Mouse (Mus musculus) liver, embryonic 13.5 days (tissue): Measurements from ENCODE around the gene Odf3. TPM values are rescaled to one million over a fixed set of nuclear protein-coding genes. Genes with fewer than 3 reads are reported as not detected.

ENCODE experiments used
- ATAC-seq: fragments of 200-750 bp; cut with Nextera tagmentation; 2 replicates; pipeline ENCODE4 v1.8.0; 2017; ENCODE audit warnings: low read depth, mild to moderate bottlenecking, moderate number of reproducible peaks, moderate library complexity
- DNase-seq: peaks from one replicate; pipeline ENCODE4 v3.0.0; 2022
- H3K27ac ChIP-seq: fragments of 300-500 bp; sonication (generic); 2 replicates; pipeline ENCODE4 v1.5.1; 2015; ENCODE audit warnings: moderate library complexity, mild to moderate bottlenecking, inconsistent platforms
- H3K27me3 ChIP-seq: fragments of 300-500 bp; sonication (generic); 2 replicates; pipeline ENCODE4 v1.6.1; 2015; ENCODE audit warnings: mild to moderate bottlenecking, inconsistent platforms
- H3K36me3 ChIP-seq: fragments of 300-500 bp; sonication (generic); 2 replicates; pipeline ENCODE4 v1.6.1; 2015; ENCODE audit warnings: mild to moderate bottlenecking, inconsistent platforms
- H3K4me1 ChIP-seq: fragments of 300-500 bp; sonication (generic); replicated peaks from 2 replicates; pipeline ENCODE4 v1.6.1; 2015; ENCODE audit warnings: inconsistent platforms
- H3K4me2 ChIP-seq: fragments of 300-500 bp; sonication (generic); 2 replicates; pipeline ENCODE4 v1.6.1; 2015; ENCODE audit warnings: inconsistent platforms, mild to moderate bottlenecking, moderate library complexity
- H3K4me3 ChIP-seq: fragments of 300-500 bp; sonication (generic); replicated peaks from 2 replicates; pipeline ENCODE4 v1.5.1; 2015; ENCODE audit warnings: mild to moderate bottlenecking, inconsistent platforms
- H3K9ac ChIP-seq: fragments of 300-500 bp; sonication (generic); 2 replicates; pipeline ENCODE4 v1.6.1; 2015; ENCODE audit warnings: mild to moderate bottlenecking, inconsistent platforms
- H3K9me3 ChIP-seq: fragments of 300-500 bp; sonication (generic); replicated peaks from 2 replicates; pipeline ENCODE4 v1.6.1; 2016; ENCODE audit warnings: inconsistent platforms
- WGBS: fragments of 180-500 bp; shearing (Covaris S2); methylation state at CpG from one replicate; pipeline ENCODE4 v1.1.7; 2015; ENCODE audit not compliant: insufficient replicate concordance; 5-methylcytosine and 5-hydroxymethylcytosine counted together
- polyA plus RNA-seq: library from polyadenylated mRNA; unstranded; fragments of >200 nt; fragmentation: Nextera tagmentation; extraction: Ambion mirVana; gene quantifications from 2 replicates; pipeline ENCODE4 v1.2.1, GENCODE M21; 2015

Gene Odf3
- polyA plus RNA-seq, 1 experiment from 2014 or later, result not detected

DNA sequence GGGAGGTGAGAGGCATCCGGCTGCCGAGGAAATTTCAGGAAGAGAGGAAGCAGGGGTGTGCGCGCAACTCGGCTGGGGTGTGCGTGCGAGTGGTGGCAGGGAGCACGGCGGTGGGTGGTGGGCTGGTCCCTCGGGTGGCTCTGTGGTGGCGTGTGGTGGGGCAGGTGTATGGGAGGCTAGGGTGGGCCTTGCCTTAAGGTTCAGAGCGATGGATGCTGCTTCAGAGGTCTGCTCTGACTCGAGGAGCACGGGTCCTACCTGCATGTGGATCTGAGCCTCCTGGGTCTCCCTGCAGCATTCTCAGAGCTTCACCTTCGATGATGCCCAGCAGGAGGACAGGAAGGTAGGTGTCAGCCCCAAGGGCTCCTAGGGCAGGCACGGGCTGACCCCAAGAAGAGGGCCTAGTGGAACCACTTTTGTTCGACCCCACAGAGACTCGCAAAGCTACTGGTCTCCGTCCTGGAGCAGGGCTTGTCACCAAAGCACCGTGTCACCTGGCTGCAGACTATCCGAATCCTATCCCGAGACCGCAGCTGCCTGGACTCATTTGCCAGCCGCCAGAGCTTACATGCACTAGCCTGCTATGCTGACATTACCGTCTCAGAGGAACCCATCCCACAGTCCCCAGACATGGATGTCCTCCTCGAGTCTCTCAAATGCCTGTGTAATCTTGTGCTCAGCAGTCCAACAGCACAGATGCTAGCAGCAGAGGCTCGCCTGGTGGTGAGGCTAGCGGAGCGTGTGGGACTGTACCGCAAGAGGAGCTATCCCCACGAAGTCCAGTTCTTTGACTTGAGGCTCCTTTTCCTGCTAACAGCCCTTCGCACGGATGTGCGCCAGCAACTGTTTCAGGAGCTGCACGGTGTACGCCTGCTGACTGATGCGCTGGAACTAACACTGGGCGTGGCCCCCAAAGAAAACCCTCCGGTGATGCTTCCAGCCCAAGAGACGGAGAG lies 10.2 kb downstream of the Odf3 start, which contains the start of gene Bet1l:
Gene Bet1l (minus strand): TSS at position 28 of the 956 bp plus-strand sequence.
- 28% methylated on average over 40 of the region's 40 CpGs for WGBS
- Histone ChIP-seq H3K4me3 (peak within 1 kb of the TSS; percentile 89), H3K4me1 (peaks cover 47% of the 10 kb centered on the region), H3K27ac (peak within 1 kb of the TSS; percentile 99), H3K9me3 (no peaks in the 10 kb centered on the region), H3K9ac (peak within 1 kb of the TSS; percentile 93), H3K36me3 (peaks cover 64% of the 10 kb centered on the region), H3K27me3 (no peaks in the 10 kb centered on the region), H3K4me2 (peak within 1 kb of the TSS; percentile 97)
- ATAC-seq (peak; percentile 29), DNase-seq (no peak)

DNA sequence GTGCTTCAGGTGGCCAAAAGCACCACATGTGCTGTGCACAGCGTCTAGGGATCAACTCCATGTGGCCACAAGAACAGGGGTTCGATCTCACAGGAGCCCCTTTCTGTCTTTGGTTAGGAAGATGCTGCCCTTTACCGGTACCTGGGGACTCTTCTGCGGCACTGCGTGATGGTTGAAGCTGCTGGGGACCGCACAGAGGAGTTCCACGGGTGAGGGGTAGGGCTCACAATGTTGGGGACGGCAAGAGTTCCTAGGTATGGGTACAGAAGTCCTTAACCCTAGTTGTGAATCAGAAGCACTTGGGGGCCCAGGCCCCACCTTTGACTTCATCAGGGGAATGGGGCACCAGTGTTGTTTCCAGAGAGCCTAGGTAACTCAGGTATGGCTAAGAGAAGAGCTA lies 11.1 kb downstream of the Odf3 start:
- H3K9ac ChIP-seq, result peak overlapping the region; percentile 93
- H3K27me3 ChIP-seq, result no peaks in the 10 kb centered on the region
- ATAC-seq (no peak), DNase-seq (no peak)
- peak overlapping the region; percentile 97 for H3K4me2 ChIP-seq
- WGBS, result 88% methylated on average over 8 of the region's 8 CpGs
- H3K27ac ChIP-seq, result peak overlapping the region; percentile 99
- peaks cover 64% of the 10 kb centered on the region for H3K36me3 ChIP-seq
- peak overlapping the region; percentile 89 for H3K4me3 ChIP-seq
- no peaks in the 10 kb centered on the region for H3K9me3 ChIP-seq
- peaks cover 41% of the 10 kb centered on the region for H3K4me1 ChIP-seq

DNA sequence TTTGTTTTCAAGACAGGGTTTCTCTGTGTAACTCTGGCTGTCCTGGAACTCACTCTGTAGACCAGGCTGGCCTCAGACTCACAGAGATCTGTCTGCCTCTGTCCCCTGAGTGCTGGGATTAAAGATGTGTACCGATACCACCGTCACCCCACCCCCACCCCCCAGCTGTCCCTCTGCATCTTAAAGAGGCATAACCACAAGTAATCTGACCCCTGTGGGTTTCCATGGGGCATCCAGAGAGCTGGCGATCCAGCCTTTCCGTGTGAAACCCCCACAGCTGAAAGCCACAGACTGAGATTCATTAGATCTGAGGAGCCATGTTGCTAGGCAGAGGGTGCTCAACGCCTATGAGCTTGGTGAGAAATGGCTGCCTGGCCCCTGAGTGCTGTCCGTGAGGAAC lies 12.4 kb downstream of the Odf3 start:
- no peak overlapping the region for H3K4me3 ChIP-seq
- 67% methylated on average over 6 of the region's 6 CpGs for WGBS
- no peak for ATAC-seq
- DNase-seq, result no peak
- peaks cover 65% of the 10 kb centered on the region for H3K36me3 ChIP-seq
- H3K4me2 ChIP-seq, result no peak overlapping the region
- H3K4me1 ChIP-seq, result peaks cover 28% of the 10 kb centered on the region
- H3K9me3 ChIP-seq, result no peaks in the 10 kb centered on the region
- H3K9ac ChIP-seq, result no peak overlapping the region
- no peaks in the 10 kb centered on the region for H3K27me3 ChIP-seq
- no peak overlapping the region for H3K27ac ChIP-seq

DNA sequence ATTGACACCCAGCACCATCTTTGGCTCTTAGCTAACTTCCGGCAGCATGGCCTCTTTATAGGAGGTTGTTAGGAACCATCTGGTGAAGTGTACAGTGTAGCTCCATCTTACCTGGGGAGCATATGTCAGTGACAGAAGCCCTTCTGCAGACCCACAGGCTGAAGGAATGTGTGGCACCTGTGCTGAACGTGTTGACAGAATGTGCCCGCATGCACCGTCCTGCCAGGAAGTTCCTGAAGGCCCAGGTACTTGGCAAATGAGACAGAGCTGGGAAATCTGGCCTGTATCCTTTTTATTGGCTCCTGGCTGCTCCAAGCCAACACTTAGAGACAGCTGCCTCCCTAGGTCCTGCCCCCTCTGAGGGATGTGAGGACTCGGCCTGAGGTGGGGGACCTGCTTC lies 13.1 kb downstream of the Odf3 start:
- no peaks in the 10 kb centered on the region for H3K9me3 ChIP-seq
- no peaks in the 10 kb centered on the region for H3K27me3 ChIP-seq
- DNase-seq (no peak), ATAC-seq (no peak)
- peaks cover 71% of the 10 kb centered on the region for H3K36me3 ChIP-seq
- no peak overlapping the region for H3K27ac ChIP-seq
- WGBS, result 84% methylated on average over 5 of the region's 5 CpGs
- no peak overlapping the region for H3K4me2 ChIP-seq
- H3K4me3 ChIP-seq, result no peak overlapping the region
- no peak overlapping the region for H3K9ac ChIP-seq
- peaks cover 21% of the 10 kb centered on the region for H3K4me1 ChIP-seq

DNA sequence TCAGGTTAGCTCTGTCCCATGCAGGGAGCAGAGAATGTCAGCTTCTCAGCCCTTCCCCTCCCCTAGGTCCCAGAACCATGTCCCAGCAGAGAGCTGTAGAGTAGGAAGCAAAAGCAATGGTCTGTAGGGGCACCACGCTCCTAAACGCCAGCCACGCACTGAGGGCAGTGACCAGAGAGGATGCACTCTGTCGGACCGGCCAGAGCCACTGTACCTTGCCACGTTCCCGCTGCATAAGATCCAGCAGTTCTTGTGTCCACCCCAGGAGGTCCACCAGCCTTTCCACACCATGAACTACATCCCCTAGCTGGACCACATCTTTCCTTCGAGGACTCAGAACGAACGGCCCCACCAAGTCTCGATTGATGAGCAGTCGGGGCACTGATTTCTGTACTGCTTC lies 17.2 kb downstream of the Odf3 start:
- no peak for ATAC-seq
- H3K36me3 ChIP-seq, result peaks cover 83% of the 10 kb centered on the region
- no peak overlapping the region for H3K9ac ChIP-seq
- no peak overlapping the region for H3K4me2 ChIP-seq
- H3K4me1 ChIP-seq, result no peaks in the 10 kb centered on the region
- no peak overlapping the region for H3K4me3 ChIP-seq
- H3K27ac ChIP-seq, result no peak overlapping the region
- DNase-seq, result no peak
- H3K9me3 ChIP-seq, result no peaks in the 10 kb centered on the region
- 85% methylated on average over 12 of the region's 12 CpGs for WGBS
- no peaks in the 10 kb centered on the region for H3K27me3 ChIP-seq

DNA sequence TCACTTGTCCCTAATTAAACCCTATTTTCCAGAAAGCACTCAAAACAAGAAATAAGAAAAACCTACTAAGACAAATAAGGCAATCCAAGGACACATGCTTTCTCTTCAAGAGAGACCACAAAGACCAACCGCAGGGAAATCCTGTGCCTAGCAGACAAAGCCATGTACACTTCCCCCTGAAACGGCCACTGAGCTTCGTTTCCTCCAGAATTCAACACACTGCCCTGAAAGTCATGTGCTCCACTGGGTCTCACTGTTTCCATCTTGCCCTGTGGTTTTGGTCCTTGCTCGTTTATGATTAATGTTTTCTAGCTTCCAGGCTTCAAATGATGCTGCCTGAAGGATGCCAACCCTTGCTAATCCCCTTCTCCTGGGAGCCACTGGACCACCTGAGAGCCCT lies 26.6 kb downstream of the Odf3 start:
- DNase-seq (no peak), ATAC-seq (no peak)
- Histone ChIP-seq H3K4me3 (no peak overlapping the region), H3K27ac (no peak overlapping the region), H3K9me3 (no peaks in the 10 kb centered on the region), H3K4me1 (peaks cover 13% of the 10 kb centered on the region), H3K4me2 (no peak overlapping the region), H3K9ac (no peak overlapping the region), H3K36me3 (peaks cover 46% of the 10 kb centered on the region), H3K27me3 (no peaks in the 10 kb centered on the region)
- 27% methylated on average over 4 of the region's 4 CpGs for WGBS

DNA sequence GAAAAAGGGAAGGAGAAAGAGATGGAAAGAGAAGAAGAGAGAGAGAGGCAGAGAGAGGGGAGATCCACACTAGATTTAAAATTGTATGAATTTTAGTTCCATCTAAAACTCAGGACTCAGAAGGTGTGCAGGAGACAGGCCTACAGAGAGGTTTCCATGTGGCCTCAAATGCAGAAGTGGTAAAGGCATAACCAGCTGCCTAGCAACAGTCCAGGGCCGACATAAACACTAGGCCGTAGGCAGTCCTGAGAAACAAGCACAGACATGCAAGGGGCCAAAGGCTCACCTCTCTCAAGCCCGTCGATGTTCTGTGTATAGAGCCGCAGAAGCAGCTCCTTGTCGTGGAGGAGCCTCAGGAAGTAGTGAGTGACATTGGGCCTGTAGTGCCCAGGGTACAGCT lies 29.8 kb downstream of the Odf3 start:
- H3K4me1 ChIP-seq, result peaks cover 34% of the 10 kb centered on the region
- no peak overlapping the region for H3K9ac ChIP-seq
- H3K27me3 ChIP-seq, result no peaks in the 10 kb centered on the region
- no peaks in the 10 kb centered on the region for H3K9me3 ChIP-seq
- ATAC-seq, result no peak
- no peak for DNase-seq
- WGBS, result 61% methylated on average over 6 of the region's 6 CpGs
- H3K27ac ChIP-seq, result no peak overlapping the region
- H3K36me3 ChIP-seq, result peaks cover 39% of the 10 kb centered on the region
- no peak overlapping the region for H3K4me2 ChIP-seq
- H3K4me3 ChIP-seq, result no peak overlapping the region

DNA sequence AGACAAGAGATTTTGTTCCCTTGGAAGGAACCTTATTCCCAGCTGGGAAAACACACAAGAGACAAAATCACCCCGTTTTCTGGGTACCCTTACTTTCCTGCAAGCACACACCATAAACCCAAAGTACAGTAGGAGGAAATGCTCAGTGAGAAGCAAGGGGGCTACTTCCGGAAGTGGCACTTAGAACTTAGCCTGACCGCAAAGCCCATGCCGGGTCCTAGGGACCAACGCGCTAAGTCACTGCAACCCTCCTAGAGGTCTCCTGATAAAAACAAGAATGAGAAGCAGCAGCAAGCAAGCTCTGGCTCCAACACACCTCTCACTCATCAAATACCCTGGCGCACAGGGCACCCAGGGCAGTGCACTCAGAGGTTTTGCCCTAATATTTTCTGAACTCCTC lies 31.8 kb downstream of the Odf3 start:
- Histone ChIP-seq H3K4me1 (peaks cover 48% of the 10 kb centered on the region), H3K9me3 (no peaks in the 10 kb centered on the region), H3K36me3 (peaks cover 39% of the 10 kb centered on the region), H3K4me3 (peak overlapping the region; percentile 26), H3K27me3 (no peaks in the 10 kb centered on the region), H3K27ac (peak overlapping the region; percentile 66), H3K9ac (peak overlapping the region; percentile 52; the same call in 1 of the 2 replicates), H3K4me2 (peak overlapping the region; percentile 53)
- DNase-seq (no peak), ATAC-seq (no peak)
- WGBS, result 30% methylated on average over 7 of the region's 7 CpGs

DNA sequence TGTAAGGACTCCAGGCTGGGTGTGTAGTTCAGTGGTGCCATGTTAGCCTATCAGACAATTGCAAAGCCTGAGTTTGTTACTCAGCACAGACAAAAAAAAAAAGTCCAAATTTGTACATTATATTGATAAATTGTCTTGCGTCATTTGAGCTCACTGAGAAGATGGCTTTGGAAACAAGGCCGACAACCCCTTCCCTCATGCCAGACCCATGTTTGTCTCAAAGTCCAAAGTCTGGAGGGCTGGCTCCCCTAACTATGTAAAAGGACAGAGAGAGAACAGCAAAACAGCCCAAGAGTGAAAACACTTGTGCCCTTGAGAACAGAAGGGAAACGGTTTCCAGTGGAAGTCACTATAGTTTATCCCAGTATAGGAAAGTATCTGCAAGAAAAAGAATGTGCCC lies 32.8 kb downstream of the Odf3 start:
- Histone ChIP-seq H3K4me2 (peak overlapping the region; percentile 93), H3K36me3 (peaks cover 39% of the 10 kb centered on the region), H3K4me3 (peak overlapping the region; percentile 92), H3K27ac (peak overlapping the region; percentile 66), H3K27me3 (no peaks in the 10 kb centered on the region), H3K4me1 (peaks cover 42% of the 10 kb centered on the region), H3K9ac (peak overlapping the region; percentile 88; the same call in 1 of the 2 replicates), H3K9me3 (no peaks in the 10 kb centered on the region)
- WGBS, result 62% methylated on average over 3 of the region's 3 CpGs
- no peak for ATAC-seq
- DNase-seq, result no peak

DNA sequence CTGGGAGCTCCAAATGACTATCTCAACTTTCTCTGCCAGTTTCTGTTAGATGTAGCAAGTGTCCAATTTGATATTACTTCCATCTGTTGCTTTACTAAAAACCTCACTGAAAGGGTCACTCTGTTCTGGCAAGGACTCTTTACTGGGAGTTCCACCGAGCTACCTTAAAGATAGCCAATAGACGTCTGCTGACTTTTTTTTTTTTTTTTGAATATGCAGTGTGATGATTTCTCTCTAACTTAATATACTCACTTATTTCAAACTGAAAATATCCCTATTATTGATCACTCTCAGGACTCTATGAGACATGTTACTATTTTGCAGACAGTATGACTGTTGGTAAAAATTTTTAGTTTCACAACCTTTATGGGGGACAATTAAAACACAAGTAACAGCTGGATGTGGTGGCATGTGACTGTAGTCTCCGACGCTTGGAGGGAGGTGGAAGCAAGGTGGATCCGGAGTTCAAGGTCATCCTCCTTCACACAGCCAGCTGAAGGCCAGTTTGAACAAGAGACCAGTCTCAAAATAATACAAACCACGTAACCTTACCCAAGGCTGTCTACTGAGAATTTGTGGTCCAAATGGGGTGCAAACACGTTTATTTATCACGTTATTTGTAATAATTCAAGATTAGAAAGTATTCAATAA lies 33.4 kb downstream of the Odf3 start:
- H3K27me3 ChIP-seq, result no peaks in the 10 kb centered on the region
- H3K9me3 ChIP-seq, result no peaks in the 10 kb centered on the region
- no peak for DNase-seq
- WGBS, result 7% methylated on average over 8 of the region's 8 CpGs
- H3K36me3 ChIP-seq, result peaks cover 39% of the 10 kb centered on the region
- no peak for ATAC-seq
- peak overlapping the region; percentile 88 for H3K9ac ChIP-seq
- peak overlapping the region; percentile 93 for H3K4me2 ChIP-seq
- H3K27ac ChIP-seq, result peak overlapping the region; percentile 90
- H3K4me3 ChIP-seq, result peak overlapping the region; percentile 92
- H3K4me1 ChIP-seq, result peaks cover 42% of the 10 kb centered on the region

DNA sequence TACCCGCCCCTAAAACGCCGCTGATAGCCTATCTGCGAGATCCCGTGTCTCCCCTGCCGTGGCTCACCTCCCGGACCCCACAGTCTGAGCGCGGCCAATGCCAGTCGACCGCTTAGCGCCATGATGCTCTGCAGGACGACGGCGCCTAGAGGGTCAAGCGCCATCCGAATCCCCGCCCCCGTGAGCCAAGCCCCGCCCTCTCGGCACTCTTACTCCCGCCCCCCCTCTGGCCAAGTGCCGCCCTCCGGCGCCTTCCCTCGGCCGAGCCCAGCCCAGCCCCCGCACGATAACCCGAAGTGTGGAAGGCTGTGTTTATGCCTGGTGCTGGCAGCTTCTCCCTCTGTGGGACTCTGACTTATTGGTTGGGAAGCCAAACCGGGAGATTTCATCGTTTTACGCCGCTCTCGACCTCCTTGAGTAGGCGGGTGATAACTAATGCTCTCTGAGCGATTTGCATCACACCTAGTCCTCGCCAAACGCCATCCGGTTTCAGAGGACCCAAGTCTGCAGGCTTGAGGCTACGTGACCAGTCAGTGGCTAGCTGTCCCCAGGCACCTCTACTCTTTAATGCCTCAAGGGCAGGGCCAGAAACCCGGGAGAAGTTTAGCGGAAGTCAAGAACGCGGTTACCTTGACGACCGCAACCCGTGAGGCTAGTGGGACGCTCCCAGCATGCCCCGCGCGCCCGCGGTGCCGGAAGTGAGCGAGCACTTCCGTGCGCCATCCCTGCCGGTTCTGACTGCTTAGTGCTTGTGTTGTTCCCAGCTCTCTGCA lies 34.3 kb downstream of the Odf3 start, which contains the start of the genes Psmd13 and Sirt3:
Gene Psmd13 (plus strand): TSS at position 273 of the 773 bp plus-strand sequence.
Gene Sirt3 (minus strand): TSS at position 614 of the 773 bp plus-strand sequence.
- ATAC-seq (peak; percentile 91), DNase-seq (peak; percentile 88)
- Histone ChIP-seq H3K9ac (peak within 1 kb of the TSS; percentile 88), H3K36me3 (peaks cover 40% of the 10 kb centered on the region), H3K4me2 (peak within 1 kb of the TSS; percentile 93), H3K27me3 (no peaks in the 10 kb centered on the region), H3K4me3 (peak within 1 kb of the TSS; percentile 92), H3K4me1 (peaks cover 42% of the 10 kb centered on the region), H3K27ac (peak within 1 kb of the TSS; percentile 90), H3K9me3 (no peaks in the 10 kb centered on the region)
- under 1% methylated on average over 59 of the region's 59 CpGs for WGBS
